Mouse (Mus musculus): ENCODE results near the gene Ppargc1a. TPM values are rescaled to one million over a fixed set of nuclear protein-coding genes. Genes with fewer than 3 reads are reported as not detected.

Gene Ppargc1a
- total RNA-seq, 2 experiments from 2014 or later, result not detected

DNA sequence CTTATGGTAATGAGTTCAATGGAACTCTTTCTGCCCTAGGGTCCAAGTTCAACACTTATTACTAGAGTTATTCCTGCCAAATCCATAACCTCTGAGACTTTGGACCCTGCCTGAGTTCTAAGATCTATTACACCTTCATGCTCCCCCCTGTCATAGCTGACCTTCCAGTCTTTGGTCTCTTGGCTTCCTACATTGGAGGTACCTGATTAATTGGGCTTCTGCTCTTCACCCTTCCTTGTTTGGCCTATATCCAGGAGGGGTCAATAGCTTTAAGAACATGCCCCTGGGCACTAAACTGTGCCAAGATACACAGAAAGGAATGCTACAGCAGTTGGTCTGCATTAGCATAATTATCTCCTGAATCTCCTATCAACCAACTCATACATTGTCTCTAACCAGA, 141.1 kb downstream of the Ppargc1a start:
- ATAC-seq (ENCODE audit: poor library complexity, severe bottlenecking), result no peak

DNA sequence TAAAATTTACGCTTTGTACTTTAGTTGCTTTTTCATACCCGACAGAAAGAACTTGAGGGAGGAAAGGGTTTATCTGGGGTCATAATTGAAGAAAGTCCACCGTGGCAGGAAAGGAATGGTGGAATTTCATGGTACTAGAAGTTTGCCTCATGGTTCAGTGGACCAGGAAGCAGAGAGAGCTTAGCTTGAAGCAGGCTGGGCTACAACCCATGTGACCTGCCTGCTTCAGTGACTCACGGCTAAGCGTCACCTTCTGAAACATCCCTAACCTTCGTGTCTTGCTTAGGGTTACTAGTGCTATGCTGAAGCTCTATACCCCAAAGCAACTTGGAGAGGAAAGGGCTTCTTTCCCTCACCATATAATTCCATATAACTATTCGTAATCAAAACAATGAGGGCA, 151.1 kb downstream of the Ppargc1a start:
- no peak for ATAC-seq (ENCODE audit: poor library complexity, severe bottlenecking)

DNA sequence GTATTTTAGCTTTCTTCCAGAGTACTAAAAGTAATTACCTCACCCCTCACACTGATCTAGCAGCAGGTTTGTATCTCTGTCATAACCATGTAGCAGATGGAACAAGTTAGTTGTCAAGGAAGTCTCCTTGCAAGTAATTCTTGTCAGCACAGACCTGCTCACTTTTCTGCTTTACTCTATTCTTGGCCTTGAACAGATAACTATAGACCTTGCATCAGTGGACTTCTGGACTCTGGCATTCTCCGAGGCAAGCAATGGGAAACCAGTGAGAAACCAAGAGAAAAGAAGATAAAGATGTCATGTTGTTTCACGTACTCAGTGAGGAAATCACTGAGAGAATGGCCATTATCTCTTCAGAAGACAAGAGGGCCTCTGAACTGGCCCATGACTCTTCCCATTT, 152.1 kb downstream of the Ppargc1a start:
- no peak for ATAC-seq (ENCODE audit: poor library complexity, severe bottlenecking)

DNA sequence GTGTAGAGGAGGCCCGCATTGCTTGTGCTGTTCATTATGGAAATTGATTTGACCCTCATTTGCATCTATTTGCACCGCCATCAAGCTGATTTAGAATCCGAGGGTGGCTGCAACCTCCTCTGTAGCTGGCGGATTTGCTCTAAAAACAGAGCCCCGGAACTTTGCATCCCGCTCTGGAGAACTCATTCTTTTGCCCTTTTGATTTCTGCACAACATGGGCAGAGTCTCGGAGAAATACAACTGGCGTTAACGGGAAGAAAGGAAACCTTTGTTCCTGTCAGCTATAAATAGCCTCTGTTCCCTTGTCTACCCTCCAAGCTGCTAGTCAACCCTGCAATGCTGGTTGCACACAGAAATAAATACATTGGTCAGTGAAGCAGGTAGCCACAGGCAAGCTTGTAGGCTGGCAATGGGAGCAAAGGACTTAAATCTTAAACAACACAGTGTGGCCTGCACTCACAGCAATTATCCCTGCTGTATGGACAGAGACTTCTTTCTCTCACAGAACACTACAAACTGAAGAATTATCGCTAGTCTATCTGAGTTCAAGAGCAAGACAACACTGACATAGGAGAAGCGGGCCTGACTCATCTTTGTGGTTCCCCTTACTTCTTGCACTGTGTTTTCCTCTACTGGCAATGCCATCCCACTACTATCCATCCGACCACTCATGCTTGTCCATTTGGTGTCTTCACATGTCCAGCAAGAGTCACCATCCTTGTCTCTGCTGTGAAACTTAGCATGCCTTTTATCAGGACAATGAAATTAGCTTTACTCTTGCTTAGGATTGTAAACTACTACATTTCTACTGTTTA, 155.0 kb downstream of the Ppargc1a start:
- ATAC-seq (ENCODE audit: poor library complexity, severe bottlenecking), result no peak

DNA sequence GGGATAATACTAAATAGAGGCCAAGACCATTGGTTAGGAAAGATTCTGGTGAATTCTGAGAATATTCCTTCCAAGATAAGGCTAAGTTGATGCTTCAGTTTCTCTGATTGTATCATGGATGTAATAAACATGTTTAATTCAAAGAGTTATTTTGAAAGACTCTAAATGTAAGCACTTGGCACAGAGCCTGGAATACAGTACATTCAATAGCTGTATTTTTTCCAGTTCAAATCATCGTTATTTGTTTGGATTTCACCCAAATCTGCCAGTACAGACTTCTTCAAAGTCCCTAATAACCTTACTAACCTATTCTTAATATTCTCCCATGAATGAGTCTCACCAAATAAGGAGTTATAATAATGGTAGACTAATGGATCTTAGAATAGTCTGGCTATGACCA, 157.5 kb downstream of the Ppargc1a start:
- ATAC-seq (ENCODE audit: poor library complexity, severe bottlenecking), result no peak

DNA sequence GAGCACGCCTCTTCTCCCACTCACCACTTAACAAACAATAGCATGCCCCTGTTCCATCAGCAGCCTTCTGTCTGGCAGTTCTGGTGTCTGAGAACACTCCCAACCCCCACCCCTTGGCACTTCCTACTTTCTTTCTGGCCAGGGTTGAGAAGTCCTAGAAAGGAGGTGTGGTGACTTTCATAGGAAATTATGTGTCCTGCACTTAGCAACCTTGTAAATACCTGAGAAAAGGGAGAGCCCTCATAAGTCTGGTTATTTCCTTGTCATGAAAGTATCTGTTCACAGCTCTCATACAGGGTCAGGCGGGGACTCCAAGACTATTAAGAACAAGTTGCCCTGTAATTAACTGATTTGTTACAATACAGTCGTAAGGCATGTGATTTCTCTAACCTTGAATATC, 161.1 kb downstream of the Ppargc1a start:
- no peak for ATAC-seq (ENCODE audit: poor library complexity, severe bottlenecking)
